ENCODE assay signal across 11 mouse cellular contexts in genomic region chr5:139429818-139430341, GRCm38 (mm10). TPM values are rescaled to one million over a fixed set of nuclear protein-coding genes. Genes with fewer than 3 reads are reported as not detected.
DNase-seq lines count a peak whose midpoint lies in the region; ATAC-seq and TF ChIP-seq lines count a peak whose summit lies in the region.
"Had no signal": no experiment of that assay in that cellular context is flagged by ENCODE, and none has a peak within 500 bp of the region (broad histone marks: within the 10 kb centered on the region; RNA-seq: fewer than 3 reads in every experiment).

No protein-coding gene starts in this region.

- no peak for DNase-seq in left cerebral cortex, adult 2 months (ENCODE audit: extremely low spot score in 1 of 2, low spot score in 2 of 2)
- DNase-seq in left cerebral cortex, postnatal 36 days (ENCODE audit: low spot score in 2 of 2): no peak
- peak; percentile 63 for DNase-seq in forebrain, embryonic 14.5 days (ENCODE audit: low spot score)
- peak; percentile 52 for DNase-seq in kidney, postnatal 0 days (ENCODE audit: low spot score)
- no peak for DNase-seq in gastrocnemius, adult 8-10 months (ENCODE audit: low spot score in 2 of 2)
- DNase-seq in thymus, adult 2 months: no peak
- no peak for DNase-seq in layer of hippocampus, adult 8-10 months (ENCODE audit: low spot score in 2 of 2)
- DNase-seq: adrenal gland, postnatal 14 days; lung, embryonic 14.5 days had no signal

- H3K9ac ChIP-seq in forebrain, embryonic 14.5 days (ENCODE audit: low read length): no peak overlapping the region
- H3K9ac ChIP-seq in kidney, postnatal 0 days (ENCODE audit: low read depth, low read length): no peak overlapping the region
- H3K9ac ChIP-seq in neural tube, embryonic 15.5 days (replicated peaks): peak overlapping the region; percentile 28; the same call in 1 of the 2 replicates
- H3K9ac ChIP-seq: lung, embryonic 14.5 days had no signal

- no peaks in the 10 kb centered on the region; the same call in 1 of the 2 replicates for H3K36me3 ChIP-seq in forebrain, embryonic 14.5 days (ENCODE audit: control insufficient read depth, insufficient read depth, low read length)
- H3K36me3 ChIP-seq in kidney, postnatal 0 days (ENCODE audit: insufficient read depth, low read length): no peaks in the 10 kb centered on the region
- no peaks in the 10 kb centered on the region for H3K36me3 ChIP-seq in neural tube, embryonic 15.5 days
- H3K36me3 ChIP-seq in thymus, adult 2 months (ENCODE audit: control insufficient read depth, insufficient read depth, low read length): no peaks in the 10 kb centered on the region

- H3K27me3 ChIP-seq in forebrain, embryonic 14.5 days (replicated peaks; ENCODE audit: control insufficient read depth, insufficient read depth, low read length): no peaks in the 10 kb centered on the region
- H3K27me3 ChIP-seq in kidney, postnatal 0 days (ENCODE audit: insufficient read depth, low read length): no peaks in the 10 kb centered on the region
- no peaks in the 10 kb centered on the region for H3K27me3 ChIP-seq in neural tube, embryonic 15.5 days (replicated peaks)
- H3K27me3 ChIP-seq in thymus, adult 2 months (ENCODE audit: control insufficient read depth, insufficient read depth, low read length): no peaks in the 10 kb centered on the region

- H3K4me3 ChIP-seq in left cerebral cortex, adult 2 months: no peak overlapping the region
- H3K4me3 ChIP-seq in forebrain, embryonic 14.5 days (ENCODE audit: low read depth, low read length): no peak overlapping the region
- H3K4me3 ChIP-seq in kidney, postnatal 0 days (replicated peaks; ENCODE audit: low read depth, low read length): no peak overlapping the region
- no peak overlapping the region for H3K4me3 ChIP-seq in neural tube, embryonic 15.5 days (replicated peaks)
- H3K4me3 ChIP-seq in thymus, adult 2 months (ENCODE audit: control insufficient read depth, insufficient read depth, low read length): no peak overlapping the region

- intact Hi-C loops in left cerebral cortex, adult 2 months (cut with DNase I): no loop called here
- intact Hi-C loops in left cerebral cortex, postnatal 36 days (cut with DNase I): no loop called here

- TF ChIP-seq POLR2A in thymus, adult 2 months (IDR thresholded peaks at IDR 0.05; ENCODE audit: control insufficient read depth, extremely low read depth, insufficient read depth, low read length, poor library complexity): no peak

- peak overlapping the region; percentile 85 for H3K27ac ChIP-seq in left cerebral cortex, adult 2 months
- H3K27ac ChIP-seq in forebrain, embryonic 14.5 days (ENCODE audit: low read depth, low read length): peak overlapping the region; percentile 49; the same call in 1 of the 2 replicates
- peak overlapping the region; percentile 62 for H3K27ac ChIP-seq in kidney, postnatal 0 days
- peak overlapping the region; percentile 68 for H3K27ac ChIP-seq in neural tube, embryonic 15.5 days (replicated peaks)
- H3K27ac ChIP-seq in thymus, adult 2 months (ENCODE audit: control insufficient read depth, insufficient read depth, low read length): no peak overlapping the region

- TF ChIP-seq CTCF in left cerebral cortex, adult 2 months (IDR thresholded peaks at IDR 0.05): no peak
- TF ChIP-seq CTCF in kidney, postnatal 0 days (IDR thresholded peaks at IDR 0.05; ENCODE audit: low read depth): no peak
- TF ChIP-seq CTCF in thymus, adult 2 months (IDR thresholded peaks at IDR 0.05; ENCODE audit: borderline replicate concordance, control insufficient read depth, extremely low read depth, insufficient read depth, low read length, poor library complexity): no peak

- no peak for ATAC-seq in forebrain, embryonic 14.5 days
- ATAC-seq in kidney, postnatal 0 days (replicated peaks; ENCODE audit: low FRiP score, low read depth): peak; percentile 70
- ATAC-seq in neural tube, embryonic 15.5 days (ENCODE audit: low FRiP score): no peak; the same call in 1 of the 2 replicates

- H3K9me3 ChIP-seq in forebrain, embryonic 14.5 days (replicated peaks; ENCODE audit: control insufficient read depth, low read length): no peaks in the 10 kb centered on the region
- no peaks in the 10 kb centered on the region for H3K9me3 ChIP-seq in kidney, postnatal 0 days (replicated peaks; ENCODE audit: low read length)
- no peaks in the 10 kb centered on the region for H3K9me3 ChIP-seq in neural tube, embryonic 15.5 days (replicated peaks)

- WGBS in forebrain, embryonic 14.5 days: 21% methylated on average over 12 of the region's 12 CpGs
- 8% methylated on average over 10 of the region's 12 CpGs for WGBS in kidney, postnatal 0 days
- WGBS in neural tube, embryonic 15.5 days: 20% methylated on average over 12 of the region's 12 CpGs
- WGBS in thymus, adult 2 months: 37% methylated on average over 12 of the region's 12 CpGs

- no peak overlapping the region for H3K4me2 ChIP-seq in forebrain, embryonic 14.5 days (ENCODE audit: low read length)
- H3K4me2 ChIP-seq in kidney, postnatal 0 days (ENCODE audit: low read length): no peak overlapping the region
- 0 out of 2 replicates have a peak overlapping the region, but pooled peaks have one; percentile 3 for H3K4me2 ChIP-seq in neural tube, embryonic 15.5 days
- H3K4me2 ChIP-seq: heart, embryonic 11.5 days; lung, embryonic 14.5 days had no signal

- H3K4me1 ChIP-seq in forebrain, embryonic 14.5 days (ENCODE audit: control insufficient read depth, insufficient read depth, low read length): peaks cover 45% of the 10 kb centered on the region
- peaks cover 24% of the 10 kb centered on the region; the same call in 1 of the 2 replicates for H3K4me1 ChIP-seq in kidney, postnatal 0 days (replicated peaks; ENCODE audit: insufficient read depth, low read length)
- H3K4me1 ChIP-seq in neural tube, embryonic 15.5 days: peaks cover 71% of the 10 kb centered on the region
- peaks cover 5% of the 10 kb centered on the region; the same call in 1 of the 2 replicates for H3K4me1 ChIP-seq in thymus, adult 2 months (replicated peaks; ENCODE audit: control insufficient read depth, insufficient read depth, low read length)

RNA-seq across cellular contexts. Expression of gene Gper1, which starts 6.9 kb away (rescaled TPM):
- total RNA-seq in left cerebral cortex, adult 2 months (2021): 1 to 10 TPM; 2.5 to 2.8 TPM
- 1 to 10 TPM; 2.9 to 3.3 TPM for total RNA-seq in left cerebral cortex, postnatal 36 days (2021)
- polyA plus RNA-seq in forebrain, embryonic 14.5 days (2014; fragmentation: Nextera tagmentation; extraction: Ambion mirVana): 10.0 and 10.2 TPM in 2 replicates
- 11.3 and 11.9 TPM in 2 replicates for polyA plus RNA-seq in kidney, postnatal 0 days (2015; fragmentation: Nextera tagmentation; extraction: Ambion mirVana)
- polyA plus RNA-seq in neural tube, embryonic 15.5 days (2015; fragmentation: Nextera tagmentation; extraction: Ambion mirVana): 7.8 and 9.6 TPM in 2 replicates
- under 1 TPM; 0.24 to 0.77 (median 0.61) TPM for total RNA-seq in gastrocnemius, adult 8-10 months (2022)
- polyA plus RNA-seq in thymus, adult 2 months (2012; rRNA removed): 1.5 and 2.1 TPM in 2 replicates
- 1 to 10 TPM; 3.4 to 5.1 (median 4.2) TPM for total RNA-seq in layer of hippocampus, adult 8-10 months (2022)

RNA-seq across cellular contexts. Expression of gene C130050O18Rik, which starts 24.8 kb away (rescaled TPM):
- total RNA-seq in left cerebral cortex, adult 2 months (2021): under 1 TPM; 0.29 to 0.63 TPM
- under 1 TPM in 1 of 2 experiments, not detected in 1; 0.27 TPM for total RNA-seq in left cerebral cortex, postnatal 36 days (2021)
- polyA plus RNA-seq in forebrain, embryonic 14.5 days (2014; fragmentation: Nextera tagmentation; extraction: Ambion mirVana): 0.18 TPM in 1 of 2 replicates, not detected in the other
- polyA plus RNA-seq in kidney, postnatal 0 days (2015; fragmentation: Nextera tagmentation; extraction: Ambion mirVana): 1.2 and 1.5 TPM in 2 replicates
- polyA plus RNA-seq in neural tube, embryonic 15.5 days (2015; fragmentation: Nextera tagmentation; extraction: Ambion mirVana): 0.47 and 0.64 TPM in 2 replicates
- total RNA-seq in gastrocnemius, adult 8-10 months (2022): under 1 TPM in 2 of 4 experiments, not detected in 2; 0.15 to 0.27 TPM
- 1.5 and 2.1 TPM in 2 replicates for polyA plus RNA-seq in thymus, adult 2 months (2012; rRNA removed)
- total RNA-seq in layer of hippocampus, adult 8-10 months (2022): 1 to 10 TPM in 2 of 4 experiments, under 1 TPM in 2; 0.54 to 1.2 (median 0.83) TPM

RNA-seq across cellular contexts. Expression of gene 3110082I17Rik, which starts 30.4 kb away (rescaled TPM):
- total RNA-seq in left cerebral cortex, adult 2 months (2021): 10 to 100 TPM; 16.3 to 17.9 TPM
- 10 to 100 TPM; 15.3 to 17.0 TPM for total RNA-seq in left cerebral cortex, postnatal 36 days (2021)
- polyA plus RNA-seq in forebrain, embryonic 14.5 days (2014; fragmentation: Nextera tagmentation; extraction: Ambion mirVana): 14.9 and 15.2 TPM in 2 replicates
- polyA plus RNA-seq in kidney, postnatal 0 days (2015; fragmentation: Nextera tagmentation; extraction: Ambion mirVana): 25.6 and 26.6 TPM in 2 replicates
- polyA plus RNA-seq in neural tube, embryonic 15.5 days (2015; fragmentation: Nextera tagmentation; extraction: Ambion mirVana): 15.7 and 22.7 TPM in 2 replicates
- 10 to 100 TPM in 1 of 4 experiments, 1 to 10 TPM in 3; 6.6 to 10.2 (median 9.1) TPM for total RNA-seq in gastrocnemius, adult 8-10 months (2022)
- 7.5 and 8.2 TPM in 2 replicates for polyA plus RNA-seq in thymus, adult 2 months (2012; rRNA removed)
- total RNA-seq in layer of hippocampus, adult 8-10 months (2022): 10 to 100 TPM; 13.7 to 22.1 (median 17.1) TPM

RNA-seq across cellular contexts. Expression of gene Gpr146, which starts 52.4 kb away (rescaled TPM):
- 10 to 100 TPM; 12.5 to 13.9 TPM for total RNA-seq in left cerebral cortex, adult 2 months (2021)
- 10 to 100 TPM; 13.5 to 14.0 TPM for total RNA-seq in left cerebral cortex, postnatal 36 days (2021)
- 0.85 and 0.93 TPM in 2 replicates for polyA plus RNA-seq in forebrain, embryonic 14.5 days (2014; fragmentation: Nextera tagmentation; extraction: Ambion mirVana)
- 7.6 and 7.8 TPM in 2 replicates for polyA plus RNA-seq in kidney, postnatal 0 days (2015; fragmentation: Nextera tagmentation; extraction: Ambion mirVana)
- polyA plus RNA-seq in neural tube, embryonic 15.5 days (2015; fragmentation: Nextera tagmentation; extraction: Ambion mirVana): 2.6 and 3.0 TPM in 2 replicates
- total RNA-seq in gastrocnemius, adult 8-10 months (2022): 10 to 100 TPM; 20.9 to 28.6 (median 25.4) TPM
- 33.9 and 40.1 TPM in 2 replicates for polyA plus RNA-seq in thymus, adult 2 months (2012; rRNA removed)
- 10 to 100 TPM; 12.2 to 14.8 (median 13.2) TPM for total RNA-seq in layer of hippocampus, adult 8-10 months (2022)

RNA-seq across cellular contexts. Expression of gene Zfand2a, which starts 54.5 kb away (rescaled TPM):
- 10 to 100 TPM; 53.9 to 60.0 TPM for total RNA-seq in left cerebral cortex, adult 2 months (2021)
- 10 to 100 TPM; 63.6 to 67.6 TPM for total RNA-seq in left cerebral cortex, postnatal 36 days (2021)
- 10.1 and 10.7 TPM in 2 replicates for polyA plus RNA-seq in forebrain, embryonic 14.5 days (2014; fragmentation: Nextera tagmentation; extraction: Ambion mirVana)
- polyA plus RNA-seq in kidney, postnatal 0 days (2015; fragmentation: Nextera tagmentation; extraction: Ambion mirVana): 6.8 and 7.6 TPM in 2 replicates
- polyA plus RNA-seq in neural tube, embryonic 15.5 days (2015; fragmentation: Nextera tagmentation; extraction: Ambion mirVana): 22.9 and 23.2 TPM in 2 replicates
- 10 to 100 TPM in 1 of 4 experiments, 1 to 10 TPM in 3; 7.8 to 11.4 (median 8.9) TPM for total RNA-seq in gastrocnemius, adult 8-10 months (2022)
- polyA plus RNA-seq in thymus, adult 2 months (2012; rRNA removed): 15.5 and 15.9 TPM in 2 replicates
- 10 to 100 TPM; 53.9 to 60.2 (median 54.8) TPM for total RNA-seq in layer of hippocampus, adult 8-10 months (2022)

Comparison
In these comparisons a context has a peak if more than half of its experiments do, and no peak if none do; other contexts are left out.
1. DNase-seq: peak in forebrain, embryonic 14.5 days (single experiment) and kidney, postnatal 0 days (single experiment); none in left cerebral cortex, adult 2 months (0 of 2), left cerebral cortex, postnatal 36 days (0 of 2), gastrocnemius, adult 8-10 months (0 of 2), thymus, adult 2 months (single experiment) and layer of hippocampus, adult 8-10 months (0 of 2).